Mouse (Mus musculus) hindbrain, embryonic 10.5 days (tissue): ENCODE results near the gene Ift80. TPM values are rescaled to one million over a fixed set of nuclear protein-coding genes. Genes with fewer than 3 reads are reported as not detected.

Source experiments
- DNase-seq: peaks from one replicate; pipeline ENCODE4 v3.0.0-alpha.2; 2017; ENCODE audit warnings: low spot score
- H3K27ac ChIP-seq: fragments of 300-500 bp; sonication (generic); 2 replicates; pipeline ENCODE4 v1.5.1; 2016; ENCODE audit warnings: mild to moderate bottlenecking, moderate library complexity
- H3K27me3 ChIP-seq: fragments of 300-500 bp; sonication (generic); 2 replicates; pipeline ENCODE4 v1.6.1; 2016; ENCODE audit warnings: mild to moderate bottlenecking; ENCODE audit not compliant: poor library complexity, insufficient read depth, severe bottlenecking
- H3K36me3 ChIP-seq: fragments of 300-500 bp; sonication (generic); 2 replicates; pipeline ENCODE4 v1.6.1; 2016; ENCODE audit warnings: mild to moderate bottlenecking, moderate library complexity
- H3K4me1 ChIP-seq: fragments of 300-500 bp; sonication (generic); replicated peaks from 2 replicates; pipeline ENCODE4 v1.6.1; 2016; ENCODE audit warnings: mild to moderate bottlenecking
- H3K4me3 ChIP-seq: fragments of 300-500 bp; sonication (generic); 2 replicates; pipeline ENCODE4 v1.5.1; 2016; ENCODE audit warnings: mild to moderate bottlenecking, moderate library complexity
- H3K9me3 ChIP-seq: fragments of 300-500 bp; sonication (generic); 2 replicates; pipeline ENCODE4 v1.6.1; 2016; ENCODE audit warnings: mild to moderate bottlenecking, moderate library complexity
- WGBS: fragments of 180-500 bp; shearing (Covaris S2); methylation state at CpG from one replicate; pipeline ENCODE4 v1.1.7; 2016; 5-methylcytosine and 5-hydroxymethylcytosine counted together
- polyA plus RNA-seq: library from polyadenylated mRNA; unstranded; fragments of >200 nt; fragmentation: Nextera tagmentation; extraction: Ambion mirVana; gene quantifications from 2 replicates; pipeline ENCODE4 v1.2.1, GENCODE M21; 2016

Ift80 gene
- polyA plus RNA-seq, result 12.9 and 18.2 TPM in 2 replicates

GRCm38 (mm10) chr3:69004437-69005337 is at the start of gene Ift80, which contains the start of gene Smc4:
Gene Ift80, minus strand, starts transcription at chr3:69004570.
Gene Smc4, plus strand, starts transcription at chr3:69004738.
- DNase-seq, result peak; percentile 97
- H3K36me3 ChIP-seq, result peaks cover 21% of the 10 kb centered on the region
- H3K4me3 ChIP-seq, result peak within 1 kb of the TSS; percentile 99
- WGBS, result under 1% methylated on average over 76 of the region's 76 CpGs
- no peaks in the 10 kb centered on the region for H3K27me3 ChIP-seq
- H3K27ac ChIP-seq, result peak within 1 kb of the TSS; percentile 98
- peaks cover 21% of the 10 kb centered on the region for H3K4me1 ChIP-seq
- H3K9me3 ChIP-seq, result no peaks in the 10 kb centered on the region

DNA sequence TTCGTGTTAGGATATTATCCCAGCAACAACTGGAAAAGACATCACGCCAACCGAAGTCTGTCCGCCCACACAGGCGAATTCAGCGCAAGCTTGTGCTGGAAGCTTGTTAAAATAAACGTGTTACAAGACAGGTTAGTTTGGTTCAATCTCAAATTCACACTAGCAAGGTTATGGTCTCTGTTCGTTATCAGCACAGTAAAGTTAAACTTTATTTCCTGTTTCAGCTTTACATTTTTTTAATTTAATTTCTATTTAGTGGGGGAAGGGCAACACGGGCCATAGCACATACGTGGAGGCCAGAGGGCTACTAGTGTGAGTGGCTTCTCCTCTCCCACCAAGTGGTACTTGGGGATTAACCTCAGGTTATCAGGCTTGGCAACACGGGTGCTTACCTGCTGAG is 47.5 kb upstream of the Ift80 start:
- Histone ChIP-seq H3K9me3 (no peaks in the 10 kb centered on the region), H3K4me1 (no peaks in the 10 kb centered on the region), H3K27ac (no peak overlapping the region), H3K36me3 (no peaks in the 10 kb centered on the region), H3K27me3 (peaks cover 5% of the 10 kb centered on the region; the same call in 1 of the 2 replicates), H3K4me3 (no peak overlapping the region)
- WGBS, result 91% methylated on average over 11 of the region's 11 CpGs
- DNase-seq, result no peak

GRCm38 (mm10) chr3:69049011-69049410 is 44.6 kb upstream of the Ift80 start:
- Histone ChIP-seq H3K27me3 (peaks cover 5% of the 10 kb centered on the region; the same call in 1 of the 2 replicates), H3K27ac (no peak overlapping the region), H3K4me3 (no peak overlapping the region), H3K36me3 (no peaks in the 10 kb centered on the region), H3K9me3 (no peaks in the 10 kb centered on the region), H3K4me1 (peaks cover 22% of the 10 kb centered on the region; the same call in 1 of the 2 replicates)
- WGBS, result 75% methylated on average over 6 of the region's 6 CpGs
- DNase-seq, result no peak

- Histone ChIP-seq H3K4me1 (peaks cover 29% of the 10 kb centered on the region), H3K36me3 (peaks cover 7% of the 10 kb centered on the region), H3K4me3 (no peak overlapping the region), H3K9me3 (no peaks in the 10 kb centered on the region), H3K27ac (no peak overlapping the region), H3K27me3 (peaks cover 5% of the 10 kb centered on the region; the same call in 1 of the 2 replicates)
- WGBS, result 85% methylated on average over 4 of the region's 4 CpGs
- no peak for DNase-seq
Measured at GRCm38 (mm10) chr3:69047684-69048083, 43.3 kb upstream of the Ift80 start.

- Histone ChIP-seq H3K4me1 (peaks cover 37% of the 10 kb centered on the region), H3K27ac (0 out of 2 replicates have a peak overlapping the region, but pooled peaks have one; percentile 3), H3K27me3 (peaks cover 5% of the 10 kb centered on the region; the same call in 1 of the 2 replicates), H3K4me3 (no peak overlapping the region), H3K9me3 (no peaks in the 10 kb centered on the region), H3K36me3 (peaks cover 16% of the 10 kb centered on the region)
- DNase-seq, result no peak
- 76% methylated on average over 4 of the region's 4 CpGs for WGBS
Measured at GRCm38 (mm10) chr3:69046509-69046908, 42.1 kb upstream of the Ift80 start.

DNA sequence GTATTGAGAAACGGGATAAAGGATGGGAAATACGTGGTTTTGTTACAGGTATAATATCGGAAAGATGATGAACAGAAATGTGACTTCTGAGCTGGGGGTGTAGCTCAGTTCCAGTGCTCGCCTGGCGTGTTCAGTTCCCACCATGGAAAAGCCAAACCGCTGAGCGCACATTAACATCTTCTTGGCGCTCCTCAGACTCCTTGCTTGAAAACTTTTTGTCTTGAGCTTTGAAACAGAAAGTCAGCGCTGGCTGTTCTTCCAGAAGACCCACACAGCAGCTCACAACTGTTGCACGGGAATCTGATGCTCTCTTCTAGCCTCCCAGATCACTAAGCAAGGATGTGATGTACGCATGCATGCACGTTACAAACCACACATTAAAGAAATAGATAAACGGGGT is 41.4 kb upstream of the Ift80 start:
- no peaks in the 10 kb centered on the region for H3K9me3 ChIP-seq
- peak; percentile 35 for DNase-seq
- H3K36me3 ChIP-seq, result peaks cover 24% of the 10 kb centered on the region
- 20% methylated on average over 13 of the region's 13 CpGs for WGBS
- peaks cover 45% of the 10 kb centered on the region for H3K4me1 ChIP-seq
- H3K27ac ChIP-seq, result peak overlapping the region; percentile 100
- peaks cover 5% of the 10 kb centered on the region; the same call in 1 of the 2 replicates for H3K27me3 ChIP-seq
- peak overlapping the region; percentile 96 for H3K4me3 ChIP-seq

- Histone ChIP-seq H3K27ac (peak overlapping the region; percentile 100), H3K27me3 (peaks cover 5% of the 10 kb centered on the region; the same call in 1 of the 2 replicates), H3K4me3 (peak overlapping the region; percentile 96), H3K36me3 (peaks cover 28% of the 10 kb centered on the region), H3K9me3 (no peaks in the 10 kb centered on the region), H3K4me1 (peaks cover 49% of the 10 kb centered on the region)
- no peak for DNase-seq
- 9% methylated on average over 9 of the region's 9 CpGs for WGBS
Measured at GRCm38 (mm10) chr3:69045400-69045703, 41.0 kb upstream of the Ift80 start.

DNA sequence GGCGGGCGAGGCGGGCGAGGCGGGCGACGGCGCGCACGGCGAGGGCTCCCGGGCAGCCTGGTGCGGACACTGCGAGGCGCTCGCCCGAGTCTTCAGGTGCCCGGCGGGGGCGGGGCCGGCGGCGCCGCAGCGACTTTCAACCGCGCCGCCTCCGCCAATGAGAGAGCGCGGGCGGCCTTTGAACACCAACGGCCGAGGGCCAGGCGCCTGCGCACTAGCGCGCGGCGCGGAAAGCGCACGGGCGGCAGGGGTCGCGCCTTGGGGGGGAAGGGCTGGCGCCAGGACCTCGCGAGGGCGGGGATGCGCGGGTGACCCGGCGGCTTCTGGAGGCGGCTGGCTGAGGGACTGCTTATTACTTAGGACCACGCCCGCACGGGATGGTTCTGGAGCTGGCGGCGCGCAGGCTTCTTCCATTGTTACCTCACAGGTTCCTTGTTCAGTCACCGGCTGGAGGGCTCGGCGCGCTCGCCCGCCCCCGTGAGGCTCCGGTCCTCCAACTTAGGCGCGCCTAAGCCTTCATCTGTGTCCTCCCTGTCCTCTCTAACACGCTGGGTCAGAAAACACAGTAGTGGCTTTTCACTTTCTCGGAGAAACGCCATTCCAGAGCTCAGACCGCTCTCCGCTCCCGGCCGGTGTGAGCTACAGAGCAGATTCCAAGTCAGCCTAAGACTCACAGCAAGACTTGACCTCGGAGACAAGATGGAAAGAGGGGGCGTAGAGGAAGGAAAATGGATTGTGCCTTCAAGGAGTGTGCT is 40.5 kb upstream of the Ift80 start, which contains the start of gene Trim59:
TSS of gene Trim59 (minus strand) at position 111 of the 755 bp plus-strand sequence.
- Histone ChIP-seq H3K36me3 (peaks cover 33% of the 10 kb centered on the region), H3K27ac (peak within 1 kb of the TSS; percentile 100), H3K27me3 (peaks cover 5% of the 10 kb centered on the region; the same call in 1 of the 2 replicates), H3K4me1 (peaks cover 52% of the 10 kb centered on the region), H3K9me3 (no peaks in the 10 kb centered on the region), H3K4me3 (peak within 1 kb of the TSS; percentile 96)
- DNase-seq, result peak; percentile 96
- WGBS, result under 1% methylated on average over 79 of the region's 80 CpGs

DNA sequence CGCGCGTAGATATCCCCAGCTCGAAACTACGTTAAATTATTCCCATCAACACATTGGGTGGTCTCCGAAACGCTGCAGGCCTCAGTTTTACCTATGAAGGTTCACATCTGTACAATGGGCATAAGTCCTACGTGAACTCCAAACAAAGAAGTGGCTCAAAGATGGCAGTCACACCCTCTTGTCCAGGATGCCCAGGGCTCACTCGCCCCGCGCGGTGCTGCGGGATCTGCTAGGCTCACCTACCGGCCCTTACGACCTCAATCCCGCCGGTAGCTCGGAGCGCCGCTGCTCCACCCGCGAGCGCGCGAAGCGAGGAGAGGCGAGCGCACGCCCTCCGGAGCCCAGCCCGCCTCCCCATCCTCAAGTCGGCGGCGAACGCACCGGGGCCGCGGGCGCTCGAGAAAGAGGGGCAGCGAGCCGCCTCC is 39.8 kb upstream of the Ift80 start:
- peak; percentile 78 for DNase-seq
- Histone ChIP-seq H3K4me3 (peak overlapping the region; percentile 96), H3K27ac (peak overlapping the region; percentile 100), H3K36me3 (peaks cover 40% of the 10 kb centered on the region), H3K4me1 (peaks cover 52% of the 10 kb centered on the region), H3K27me3 (peaks cover 5% of the 10 kb centered on the region; the same call in 1 of the 2 replicates), H3K9me3 (no peaks in the 10 kb centered on the region)
- WGBS, result under 1% methylated on average over 42 of the region's 42 CpGs

- Histone ChIP-seq H3K27ac (no peak overlapping the region), H3K4me1 (peaks cover 50% of the 10 kb centered on the region), H3K27me3 (no peaks in the 10 kb centered on the region), H3K4me3 (peak overlapping the region; percentile 96), H3K36me3 (peaks cover 67% of the 10 kb centered on the region), H3K9me3 (no peaks in the 10 kb centered on the region)
- DNase-seq, result no peak
- 83% methylated on average over 5 of the region's 5 CpGs for WGBS
Measured at GRCm38 (mm10) chr3:69041298-69041697, 36.9 kb upstream of the Ift80 start.

DNA sequence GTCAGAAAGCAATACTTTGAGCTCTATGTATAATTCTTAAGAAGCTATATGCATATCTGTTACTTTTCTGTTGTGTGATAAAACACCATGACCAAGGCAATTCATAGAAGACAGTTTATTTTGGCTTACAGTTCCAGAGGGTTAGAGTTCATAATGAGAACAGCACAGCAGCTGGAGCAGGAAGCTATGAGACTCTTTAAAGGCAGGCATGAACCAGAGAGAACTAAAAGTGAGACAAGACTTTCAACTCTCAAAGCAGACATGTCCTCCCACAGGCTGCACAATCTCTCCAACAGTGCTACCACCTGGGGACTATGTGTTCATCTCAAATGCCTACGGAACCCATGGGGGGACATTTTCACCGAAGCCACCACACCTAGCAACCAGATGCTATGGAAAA is 35.7 kb upstream of the Ift80 start:
- H3K36me3 ChIP-seq, result peaks cover 79% of the 10 kb centered on the region
- H3K4me1 ChIP-seq, result peaks cover 38% of the 10 kb centered on the region
- no peaks in the 10 kb centered on the region for H3K27me3 ChIP-seq
- no peak overlapping the region for H3K27ac ChIP-seq
- 88% methylated on average over 2 of the region's 2 CpGs for WGBS
- peak overlapping the region; percentile 96 for H3K4me3 ChIP-seq
- H3K9me3 ChIP-seq, result no peaks in the 10 kb centered on the region
- no peak for DNase-seq

- H3K27ac ChIP-seq, result no peak overlapping the region
- DNase-seq, result no peak
- no peak overlapping the region for H3K4me3 ChIP-seq
- no peaks in the 10 kb centered on the region for H3K9me3 ChIP-seq
- 95% methylated on average over 1 of the region's 1 CpGs for WGBS
- H3K36me3 ChIP-seq, result peaks cover 100% of the 10 kb centered on the region
- H3K27me3 ChIP-seq, result no peaks in the 10 kb centered on the region
- no peaks in the 10 kb centered on the region for H3K4me1 ChIP-seq
Measured at GRCm38 (mm10) chr3:69026133-69026783, 21.9 kb upstream of the Ift80 start.
